Mouse (Mus musculus) kidney, embryonic 15.5 days (tissue): ENCODE data around the gene Mxra7. TPM values are rescaled to one million over a fixed set of nuclear protein-coding genes. Genes with fewer than 3 reads are reported as not detected.
"Not testable (repeated sequence)": the region's sequence is repeated elsewhere in the genome, so short reads cannot be mapped to it uniquely, and the experiment has no call there.

Experiments
- ATAC-seq: fragments of 200-750 bp; cut with Nextera tagmentation; replicated peaks from 2 replicates; pipeline ENCODE4 v1.8.0; 2017; ENCODE audit warnings: moderate TSS enrichment; ENCODE audit not compliant: low FRiP score
- H3K27ac ChIP-seq: fragments of 300-500 bp; sonication (generic); 2 replicates; pipeline ENCODE4 v1.5.1; 2015; ENCODE audit warnings: mild to moderate bottlenecking, inconsistent platforms
- H3K27me3 ChIP-seq: fragments of 300-500 bp; sonication (generic); 2 replicates; pipeline ENCODE4 v1.6.1; 2015; ENCODE audit warnings: inconsistent platforms
- H3K36me3 ChIP-seq: fragments of 300-500 bp; sonication (generic); 2 replicates; pipeline ENCODE4 v1.6.1; 2015; ENCODE audit warnings: inconsistent platforms
- H3K4me1 ChIP-seq: fragments of 300-500 bp; sonication (generic); 2 replicates; pipeline ENCODE4 v1.6.1; 2015; ENCODE audit warnings: inconsistent platforms
- H3K4me2 ChIP-seq: fragments of 300-500 bp; sonication (generic); 2 replicates; pipeline ENCODE4 v1.6.1; 2015; ENCODE audit warnings: moderate library complexity, mild to moderate bottlenecking, inconsistent platforms
- H3K4me3 ChIP-seq: fragments of 300-500 bp; sonication (generic); replicated peaks from 2 replicates; pipeline ENCODE4 v1.5.1; 2015; ENCODE audit warnings: mild to moderate bottlenecking, inconsistent platforms
- H3K9ac ChIP-seq: fragments of 300-500 bp; sonication (generic); 2 replicates; pipeline ENCODE4 v1.6.1; 2015; ENCODE audit warnings: mild to moderate bottlenecking, inconsistent platforms
- H3K9me3 ChIP-seq: fragments of 300-500 bp; sonication (generic); replicated peaks from 2 replicates; pipeline ENCODE4 v1.6.1; 2016; ENCODE audit warnings: inconsistent platforms
- WGBS: fragments of 180-500 bp; shearing (Covaris S2); methylation state at CpG from one replicate; pipeline ENCODE4 v1.1.7; 2015; ENCODE audit warnings: mixed read lengths; 5-methylcytosine and 5-hydroxymethylcytosine counted together
- polyA plus RNA-seq: library from polyadenylated mRNA; unstranded; fragments of >200 nt; fragmentation: Nextera tagmentation; extraction: Ambion mirVana; gene quantifications from 2 replicates; pipeline ENCODE4 v1.2.1, GENCODE M21; 2015

Mxra7 gene
- polyA plus RNA-seq, 1 experiment from 2014 or later: 20.8 TPM

DNA sequence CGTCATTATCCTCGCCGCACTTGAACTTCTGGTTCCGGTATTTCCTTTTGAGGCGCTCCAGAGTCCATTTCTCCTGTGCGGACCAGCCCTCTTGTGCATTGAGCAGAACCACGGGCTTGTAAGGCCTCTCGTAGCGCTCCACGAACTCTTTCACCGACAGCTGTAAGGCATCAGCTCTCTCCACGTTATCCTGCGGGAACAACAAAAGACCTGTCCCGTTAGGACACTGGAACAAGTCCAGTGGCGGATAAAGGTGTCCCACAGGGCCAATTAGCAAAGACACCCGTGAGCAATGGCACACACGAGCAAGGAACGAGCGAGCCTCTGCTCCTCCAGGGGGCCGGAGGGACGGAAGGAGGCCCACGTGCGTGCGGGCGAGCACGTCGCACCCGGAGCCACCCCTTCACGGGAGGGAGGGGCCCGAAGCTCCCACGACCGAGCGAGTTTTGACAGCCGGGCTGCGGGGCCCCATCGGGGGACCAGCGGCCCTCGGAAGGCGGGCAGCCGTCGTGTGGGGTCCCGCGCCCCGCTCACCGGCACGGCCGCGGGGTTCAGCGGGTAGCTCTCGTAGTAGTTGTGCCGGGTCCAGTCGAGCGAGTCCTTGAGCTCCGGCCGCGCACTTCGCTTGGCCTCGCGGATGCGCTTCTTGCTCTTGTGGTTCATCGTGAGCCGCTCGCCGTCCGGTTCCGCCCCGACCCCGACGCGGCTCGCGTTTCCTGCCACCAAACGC is 14.8 kb upstream of the Mxra7 start:
- H3K36me3 ChIP-seq: peaks cover 53% of the 10 kb centered on the region
- H3K4me3 ChIP-seq: peak overlapping the region; percentile 91
- H3K27ac ChIP-seq: peak overlapping the region; percentile 100
- peaks cover 40% of the 10 kb centered on the region for H3K4me1 ChIP-seq
- H3K4me2 ChIP-seq: peak overlapping the region; percentile 65
- no peaks in the 10 kb centered on the region for H3K27me3 ChIP-seq
- H3K9ac ChIP-seq: peak overlapping the region; percentile 94
- no peaks in the 10 kb centered on the region for H3K9me3 ChIP-seq
- ATAC-seq: peak; percentile 69
- WGBS: under 1% methylated on average over 66 of the region's 73 CpGs

DNA sequence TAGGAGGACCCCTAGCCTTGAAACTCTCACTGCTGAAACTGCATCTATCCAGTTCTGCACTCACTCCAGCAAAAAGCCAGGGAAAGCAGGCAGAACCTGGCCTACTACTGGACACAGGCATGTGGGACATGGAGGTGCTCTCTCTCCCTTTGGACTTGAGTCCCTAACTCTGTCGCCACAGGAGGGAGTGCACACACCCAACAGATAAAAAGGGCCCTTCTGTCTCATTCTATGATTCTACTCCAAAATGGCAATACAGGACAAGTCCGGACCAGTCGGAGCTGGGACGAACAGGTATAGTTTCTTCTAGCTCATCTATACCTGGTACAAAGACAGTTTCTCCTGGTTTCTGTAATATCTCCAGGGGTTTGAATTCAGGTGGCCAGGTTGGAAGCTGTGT is 12.9 kb upstream of the Mxra7 start:
- ATAC-seq: no peak
- Histone ChIP-seq H3K9me3 (no peaks in the 10 kb centered on the region), H3K36me3 (peaks cover 59% of the 10 kb centered on the region), H3K4me3 (peak overlapping the region; percentile 91), H3K4me1 (peaks cover 40% of the 10 kb centered on the region), H3K27me3 (no peaks in the 10 kb centered on the region), H3K4me2 (peak overlapping the region; percentile 65), H3K27ac (no peak overlapping the region), H3K9ac (no peak overlapping the region; the same call in 1 of the 2 replicates)
- 81% methylated on average over 4 of the region's 4 CpGs for WGBS

DNA sequence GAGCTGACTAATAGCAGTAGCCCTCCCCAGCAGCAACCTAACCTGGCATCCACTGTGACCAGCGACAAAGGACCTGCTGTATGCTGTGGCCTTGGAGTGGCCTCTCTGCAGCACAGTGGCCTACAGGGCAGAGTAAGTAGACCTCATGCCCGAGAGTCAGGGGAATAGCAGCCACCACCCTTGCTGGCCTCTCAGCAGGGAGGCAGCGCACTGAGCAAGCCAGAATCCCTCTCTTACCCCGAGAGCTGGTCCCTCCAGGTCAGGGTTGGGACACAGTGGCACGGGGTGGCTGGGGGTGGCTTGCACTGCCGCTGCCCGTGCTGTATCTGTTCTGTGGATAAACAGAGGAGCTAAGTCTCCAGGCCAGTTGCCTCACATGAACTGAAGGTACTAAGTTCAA is 11.8 kb upstream of the Mxra7 start:
- Histone ChIP-seq H3K36me3 (peaks cover 71% of the 10 kb centered on the region), H3K9ac (no peak overlapping the region), H3K27ac (no peak overlapping the region), H3K4me1 (peaks cover 37% of the 10 kb centered on the region), H3K9me3 (no peaks in the 10 kb centered on the region), H3K4me3 (no peak overlapping the region), H3K4me2 (no peak overlapping the region), H3K27me3 (no peaks in the 10 kb centered on the region)
- ATAC-seq: no peak
- 84% methylated on average over 7 of the region's 7 CpGs for WGBS

DNA sequence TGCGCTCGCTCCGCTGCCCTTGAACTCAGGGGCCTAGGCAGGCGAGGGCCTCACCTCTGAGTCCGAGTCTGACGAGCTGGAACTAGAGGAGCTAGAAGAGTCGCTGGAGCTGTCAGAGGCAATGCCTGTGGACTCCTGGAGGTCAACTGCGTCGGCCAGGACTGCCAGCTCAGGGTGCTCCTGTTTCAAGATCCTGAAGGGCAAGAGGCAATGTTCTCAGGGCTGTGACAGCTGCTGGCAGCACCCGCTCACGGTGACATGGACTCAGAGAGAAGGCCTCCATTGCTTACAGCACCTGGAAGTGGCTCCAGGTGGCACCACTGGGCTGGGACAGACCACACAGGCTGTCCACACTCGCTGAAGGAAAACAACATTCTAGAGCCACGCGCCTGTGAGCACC is 11.1 kb upstream of the Mxra7 start:
- H3K9me3 ChIP-seq: no peaks in the 10 kb centered on the region
- no peak overlapping the region for H3K9ac ChIP-seq
- no peak overlapping the region for H3K4me2 ChIP-seq
- no peak overlapping the region for H3K27ac ChIP-seq
- peaks cover 77% of the 10 kb centered on the region for H3K36me3 ChIP-seq
- no peak overlapping the region for H3K4me3 ChIP-seq
- WGBS: 78% methylated on average over 14 of the region's 14 CpGs
- H3K27me3 ChIP-seq: no peaks in the 10 kb centered on the region
- ATAC-seq: no peak
- H3K4me1 ChIP-seq: peaks cover 31% of the 10 kb centered on the region

DNA sequence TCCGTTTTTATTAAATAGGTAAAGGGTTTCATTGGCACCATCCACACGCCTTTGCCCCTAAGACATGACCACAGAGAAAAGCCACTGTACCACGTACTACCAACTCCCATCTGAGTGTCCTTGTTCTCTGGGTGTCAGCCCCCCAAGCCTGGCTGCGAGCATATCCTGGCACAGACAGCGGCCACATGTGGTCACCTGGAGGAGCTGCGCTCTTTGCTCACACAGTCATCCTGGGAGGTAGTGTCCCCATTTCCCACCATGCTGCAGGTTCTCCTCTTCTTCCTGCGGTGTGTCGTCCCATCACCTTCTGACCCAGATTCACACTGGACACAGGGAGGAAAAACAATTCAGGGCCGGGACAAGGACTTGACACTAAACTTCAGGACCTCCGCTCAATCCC is 9.6 kb upstream of the Mxra7 start:
- Histone ChIP-seq H3K27me3 (no peaks in the 10 kb centered on the region), H3K27ac (no peak overlapping the region), H3K4me1 (peaks cover 33% of the 10 kb centered on the region), H3K9me3 (no peaks in the 10 kb centered on the region), H3K4me3 (no peak overlapping the region), H3K4me2 (no peak overlapping the region), H3K36me3 (peaks cover 91% of the 10 kb centered on the region), H3K9ac (no peak overlapping the region)
- WGBS: 92% methylated on average over 10 of the region's 10 CpGs
- ATAC-seq: no peak

DNA sequence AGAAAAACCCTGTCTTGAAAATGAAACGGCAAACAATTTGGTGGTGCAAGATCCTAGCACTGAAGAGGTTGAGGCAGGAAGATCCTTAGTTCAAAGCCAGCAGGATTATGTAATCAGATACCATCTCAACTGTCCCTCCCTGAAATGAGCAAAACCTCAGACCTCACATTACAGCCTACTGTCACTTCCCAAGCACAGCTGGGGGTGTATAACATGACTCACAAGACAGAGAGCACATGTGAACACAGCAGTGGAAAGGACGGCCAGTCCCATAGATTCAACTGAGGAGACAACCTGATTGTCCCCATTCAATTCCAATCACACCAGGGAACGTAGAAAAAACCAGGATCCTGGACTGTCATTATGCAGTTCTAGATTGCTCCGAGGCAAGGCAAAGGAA is 8.4 kb upstream of the Mxra7 start:
- ATAC-seq: no peak
- Histone ChIP-seq H3K9ac (no peak overlapping the region), H3K36me3 (peaks cover 94% of the 10 kb centered on the region), H3K9me3 (no peaks in the 10 kb centered on the region), H3K4me3 (no peak overlapping the region), H3K27ac (no peak overlapping the region), H3K4me1 (peaks cover 27% of the 10 kb centered on the region), H3K4me2 (no peak overlapping the region), H3K27me3 (no peaks in the 10 kb centered on the region)
- 90% methylated on average over 4 of the region's 4 CpGs for WGBS

DNA sequence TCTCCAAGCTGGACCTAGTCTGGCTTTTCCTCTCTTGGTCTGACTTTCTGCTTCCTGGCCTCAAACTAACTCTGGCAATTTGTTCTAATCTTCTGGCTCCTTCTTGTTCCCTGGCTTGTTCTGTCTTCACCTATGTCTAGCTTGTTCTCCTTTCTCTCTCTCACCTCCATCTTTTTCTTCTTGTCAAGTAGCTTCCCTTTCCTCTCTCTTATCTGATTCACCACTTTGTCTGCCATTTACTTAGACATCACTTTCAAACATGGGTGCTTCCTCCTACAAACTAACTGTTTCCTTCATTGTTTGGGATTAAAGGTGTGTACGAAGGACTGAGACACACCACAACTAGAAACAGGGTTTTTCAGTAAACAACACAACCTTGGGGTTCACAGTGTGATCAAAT is 7.1 kb upstream of the Mxra7 start:
- H3K27ac ChIP-seq: no peak overlapping the region
- no peak overlapping the region for H3K9ac ChIP-seq
- peaks cover 14% of the 10 kb centered on the region for H3K4me1 ChIP-seq
- no peaks in the 10 kb centered on the region for H3K9me3 ChIP-seq
- H3K27me3 ChIP-seq: no peaks in the 10 kb centered on the region
- 92% methylated on average over 1 of the region's 1 CpGs for WGBS
- peaks cover 84% of the 10 kb centered on the region for H3K36me3 ChIP-seq
- ATAC-seq: no peak
- no peak overlapping the region for H3K4me3 ChIP-seq
- H3K4me2 ChIP-seq: no peak overlapping the region

DNA sequence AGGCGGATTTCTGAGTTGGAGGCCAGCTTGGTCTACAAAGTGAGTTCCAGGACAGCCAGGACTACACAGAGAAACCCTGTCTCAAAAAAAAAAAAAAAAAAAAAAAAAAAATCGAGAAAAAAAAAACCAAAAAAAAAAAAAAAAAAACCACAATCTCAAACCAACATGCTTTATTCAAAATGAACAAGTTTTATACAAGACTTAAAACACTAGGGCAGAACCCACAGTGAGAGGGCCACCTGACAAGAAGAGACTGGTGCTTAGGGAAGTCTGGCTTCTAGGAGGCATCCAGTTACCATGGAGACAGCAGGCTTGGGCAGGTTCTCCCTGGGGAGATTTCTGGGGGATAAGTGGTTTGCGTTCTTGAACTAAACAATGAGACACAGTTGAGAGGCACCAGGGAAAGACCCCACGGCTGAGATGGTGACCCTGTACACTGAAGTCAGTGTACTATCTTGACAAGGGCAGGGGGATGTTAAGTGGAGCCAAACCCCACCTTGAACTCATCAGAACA is 4.4 kb upstream of the Mxra7 start:
- peaks cover 56% of the 10 kb centered on the region for H3K36me3 ChIP-seq
- no peaks in the 10 kb centered on the region for H3K27me3 ChIP-seq
- no peak overlapping the region for H3K4me2 ChIP-seq
- H3K27ac ChIP-seq: no peak overlapping the region
- WGBS: 39% methylated on average over 4 of the region's 4 CpGs
- H3K4me1 ChIP-seq: peaks cover 21% of the 10 kb centered on the region
- H3K9me3 ChIP-seq: no peaks in the 10 kb centered on the region
- H3K4me3 ChIP-seq: no peak overlapping the region
- ATAC-seq: no peak
- no peak overlapping the region for H3K9ac ChIP-seq

DNA sequence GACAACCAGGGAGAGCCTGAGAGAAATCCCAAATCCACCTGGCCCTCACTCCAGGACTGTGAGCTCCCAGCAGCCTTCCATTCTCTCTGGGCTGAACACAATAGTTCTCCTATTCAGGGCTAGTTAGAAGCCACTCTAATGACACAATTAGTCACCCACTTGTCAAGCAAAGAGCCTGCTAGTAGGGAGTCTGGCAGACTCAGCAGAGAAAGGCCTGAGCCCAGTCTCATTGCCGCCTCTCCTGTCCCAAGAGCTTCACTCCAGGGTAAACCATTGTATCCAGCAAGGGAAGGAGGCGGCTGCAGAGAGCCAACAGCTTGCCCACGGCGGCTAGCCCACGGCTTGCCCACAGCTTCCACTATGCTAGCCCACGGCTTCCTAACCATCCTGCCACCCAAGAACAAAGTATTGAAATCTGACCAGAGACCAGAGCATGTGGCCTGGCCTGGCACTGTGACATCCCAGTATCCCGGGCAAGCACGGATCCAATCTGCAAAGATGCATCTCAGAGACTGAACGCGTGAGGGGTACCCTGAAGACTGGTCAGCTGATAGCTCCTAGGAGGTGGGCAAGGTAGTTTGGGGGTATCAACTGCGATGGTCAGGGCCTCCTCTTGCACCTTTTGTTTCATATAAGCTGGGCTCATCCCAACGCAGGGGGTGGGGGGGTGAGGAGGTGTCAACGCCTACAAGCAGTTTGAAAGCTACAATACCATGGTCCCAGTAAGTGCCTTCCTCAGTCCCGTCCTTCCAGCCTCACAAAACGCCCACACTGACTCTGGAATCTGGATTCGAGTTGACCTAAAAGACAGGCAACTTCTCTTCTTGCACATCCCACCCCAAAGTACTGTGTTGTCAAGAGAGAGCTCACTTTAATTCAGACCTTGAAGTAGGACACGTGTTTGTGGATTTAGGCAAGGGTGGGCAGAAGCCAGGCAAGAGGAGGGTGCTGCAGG is 1.0 kb downstream of the Mxra7 start:
- H3K4me1 ChIP-seq: peaks cover 51% of the 10 kb centered on the region
- H3K9me3 ChIP-seq: no peaks in the 10 kb centered on the region
- H3K27me3 ChIP-seq: no peaks in the 10 kb centered on the region
- ATAC-seq: no peak
- 38% methylated on average over 17 of the region's 17 CpGs for WGBS
- H3K4me2 ChIP-seq: peak overlapping the region; percentile 93
- H3K9ac ChIP-seq: peak overlapping the region; percentile 80
- H3K36me3 ChIP-seq: peaks cover 8% of the 10 kb centered on the region
- peak overlapping the region; percentile 75 for H3K4me3 ChIP-seq
- peak overlapping the region; percentile 76 for H3K27ac ChIP-seq

DNA sequence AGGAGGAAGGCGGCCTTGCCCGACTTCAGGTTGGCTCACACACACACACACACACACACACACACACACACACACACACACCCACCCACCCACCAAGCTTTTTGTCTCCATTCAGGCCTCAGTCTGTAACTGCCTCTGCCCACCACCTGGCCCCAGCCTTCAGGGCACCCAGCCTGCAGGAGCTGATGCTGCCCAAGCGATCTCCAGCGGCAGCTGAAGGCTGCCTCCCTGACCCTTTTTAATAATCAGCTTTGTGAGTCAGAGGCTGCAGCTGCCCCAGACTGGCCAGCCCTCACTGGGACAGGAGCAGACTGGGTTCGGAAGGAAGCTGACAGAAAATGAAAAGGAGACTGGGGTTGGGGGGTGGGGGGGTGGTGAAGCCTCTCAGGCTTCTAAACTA is 2.6 kb downstream of the Mxra7 start:
- no peak overlapping the region for H3K9ac ChIP-seq
- H3K4me1 ChIP-seq: peaks cover 63% of the 10 kb centered on the region
- 45% methylated on average over 3 of the region's 5 CpGs for WGBS
- ATAC-seq: no peak
- H3K27me3 ChIP-seq: no peaks in the 10 kb centered on the region
- H3K4me2 ChIP-seq: no peak overlapping the region
- no peaks in the 10 kb centered on the region for H3K36me3 ChIP-seq
- no peaks in the 10 kb centered on the region for H3K9me3 ChIP-seq
- peak overlapping the region; percentile 48 for H3K27ac ChIP-seq
- no peak overlapping the region for H3K4me3 ChIP-seq

DNA sequence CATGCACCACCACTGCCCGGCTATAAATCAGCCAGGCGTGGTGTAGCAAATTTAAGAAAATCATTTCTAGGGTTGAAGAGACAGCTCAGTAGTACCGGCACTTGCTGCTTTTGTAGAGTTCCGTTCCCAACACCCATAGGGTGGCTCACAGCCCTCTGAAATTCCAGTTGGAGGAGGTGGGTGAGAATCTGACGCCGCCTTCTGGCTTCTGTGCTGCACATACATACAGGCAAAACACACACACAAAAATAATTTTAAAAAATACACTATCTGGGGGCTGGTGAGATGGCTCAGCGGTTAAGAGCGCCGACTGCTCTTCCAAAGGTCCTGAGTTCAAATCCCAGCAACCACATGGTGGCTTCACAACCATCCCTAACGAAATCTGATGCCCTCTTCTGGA is 4.0 kb downstream of the Mxra7 start:
- H3K27ac ChIP-seq, ATAC-seq: not testable (repeated sequence)

DNA sequence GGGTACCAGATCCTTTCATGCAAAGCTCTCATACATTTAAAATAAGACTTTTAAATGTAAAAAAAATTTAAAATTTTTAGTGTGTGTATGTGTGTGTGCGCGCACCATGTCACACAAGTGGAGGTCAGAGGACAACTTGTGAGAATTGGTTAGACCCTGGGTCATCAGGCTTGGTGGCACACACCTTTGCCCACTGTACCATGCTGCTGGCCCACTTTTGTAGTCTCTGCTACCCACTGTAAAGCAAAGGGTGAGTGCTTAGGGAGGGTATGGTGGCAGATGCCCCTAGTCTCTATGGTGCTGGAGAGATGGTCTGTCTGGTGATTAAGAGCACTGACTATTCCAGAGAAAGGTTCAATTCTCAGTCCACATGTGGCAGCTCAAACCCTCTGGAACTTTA is 4.6 kb downstream of the Mxra7 start:
- no peak for ATAC-seq
- Histone ChIP-seq H3K27ac (no peak overlapping the region), H3K4me1 (peaks cover 66% of the 10 kb centered on the region), H3K4me2 (no peak overlapping the region), H3K9ac (no peak overlapping the region), H3K4me3 (no peak overlapping the region), H3K9me3 (no peaks in the 10 kb centered on the region), H3K36me3 (no peaks in the 10 kb centered on the region), H3K27me3 (no peaks in the 10 kb centered on the region)
- 98% methylated on average over 2 of the region's 2 CpGs for WGBS

More for the DNA sequence above, 4.0 kb downstream of the Mxra7 start:
- WGBS: 94% methylated on average over 10 of the region's 10 CpGs
- H3K4me1 ChIP-seq: peaks cover 66% of the 10 kb centered on the region
- not testable (repeated sequence) for H3K27me3 ChIP-seq, H3K4me3 ChIP-seq, H3K4me2 ChIP-seq, H3K36me3 ChIP-seq, H3K9ac ChIP-seq, H3K9me3 ChIP-seq
